Mouse (Mus musculus): ENCODE measurements around the gene Cfap298. TPM values are rescaled to one million over a fixed set of nuclear protein-coding genes. Genes with fewer than 3 reads are reported as not detected.

The Cfap298 gene
- total RNA-seq, 2 experiments from 2014 or later = 27.7 to 118 TPM

DNA sequence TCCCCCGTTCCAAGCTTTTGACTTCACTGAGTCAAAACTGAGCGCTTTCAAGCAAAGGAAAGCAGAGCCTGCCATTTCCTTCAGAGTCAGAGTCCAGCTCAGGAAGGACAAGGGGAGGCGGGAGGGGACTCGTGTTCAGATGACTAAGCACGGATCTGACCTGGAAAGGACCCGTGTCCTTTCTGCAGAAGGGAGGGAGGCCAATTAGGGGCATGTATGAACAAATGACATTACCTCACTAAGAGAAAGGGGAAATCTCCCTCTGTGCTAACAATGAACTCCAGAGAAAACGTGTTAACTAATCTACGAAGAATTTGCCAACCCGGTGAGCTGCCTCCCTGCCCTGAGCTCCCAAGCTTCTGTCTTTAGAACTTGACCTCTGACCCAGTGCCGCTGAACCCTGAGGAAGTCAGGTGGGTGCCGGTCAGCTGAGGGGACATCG lies 18.9 kb downstream of the Cfap298 start:
- peak; percentile 71 for ATAC-seq (replicated peaks; ENCODE audit: poor library complexity, severe bottlenecking)

GRCm38 (mm10) chr16:90911766-90912165 lies 23.1 kb downstream of the Cfap298 start:
- no peak for ATAC-seq (replicated peaks; ENCODE audit: poor library complexity, severe bottlenecking)

GRCm38 (mm10) chr16:90910855-90911533 lies 23.9 kb downstream of the Cfap298 start:
- ATAC-seq (replicated peaks; ENCODE audit: poor library complexity, severe bottlenecking) = no peak

DNA sequence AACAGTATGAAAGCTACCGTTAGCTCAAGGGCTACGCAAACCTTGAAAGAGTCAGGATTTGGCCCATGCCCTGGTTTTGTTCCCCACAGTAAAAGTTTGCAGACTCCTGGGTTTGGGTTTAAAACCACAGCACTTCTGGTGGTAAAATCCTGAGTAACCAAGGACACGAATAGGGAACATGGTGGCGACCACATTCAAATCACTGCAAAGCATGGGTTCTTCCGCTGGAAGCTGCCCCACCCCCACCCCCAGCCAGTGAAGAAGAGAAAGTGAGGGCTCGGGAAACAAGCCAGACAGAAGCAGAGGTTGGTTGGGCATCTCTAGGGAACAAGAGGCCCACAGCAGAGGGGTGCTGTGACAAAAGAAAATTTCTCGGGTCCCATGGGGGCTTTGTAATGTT lies 27.7 kb downstream of the Cfap298 start:
- ATAC-seq (replicated peaks; ENCODE audit: poor library complexity, severe bottlenecking) = no peak

GRCm38 (mm10) chr16:90903300-90903699 lies 31.6 kb downstream of the Cfap298 start:
- ATAC-seq (replicated peaks; ENCODE audit: poor library complexity, severe bottlenecking) = no peak

GRCm38 (mm10) chr16:90901364-90901763 lies 33.5 kb downstream of the Cfap298 start:
- ATAC-seq (replicated peaks; ENCODE audit: poor library complexity, severe bottlenecking) = no peak

GRCm38 (mm10) chr16:90899498-90899897 lies 35.4 kb downstream of the Cfap298 start:
- no peak for ATAC-seq (replicated peaks; ENCODE audit: poor library complexity, severe bottlenecking)

DNA sequence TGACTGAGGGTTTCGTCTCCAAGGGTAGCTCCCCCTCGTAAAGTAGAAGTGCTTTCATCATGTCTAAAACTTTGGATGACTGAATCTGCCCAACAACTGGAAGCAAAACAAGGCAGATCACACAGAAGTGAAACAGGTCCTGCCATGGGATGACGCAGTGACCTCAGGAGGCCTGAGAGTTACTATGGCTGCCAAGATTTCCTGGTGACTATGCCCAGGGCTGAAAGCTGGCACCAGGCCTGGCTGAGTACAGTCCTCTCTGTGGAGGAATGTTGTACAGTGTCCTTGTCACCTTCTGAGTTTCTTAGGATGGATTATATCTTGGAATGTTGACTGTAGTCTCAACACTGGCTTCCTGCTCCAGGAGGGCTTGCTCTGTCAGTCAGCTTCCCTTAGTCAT lies 37.3 kb downstream of the Cfap298 start:
- ATAC-seq (replicated peaks; ENCODE audit: poor library complexity, severe bottlenecking) = no peak

DNA sequence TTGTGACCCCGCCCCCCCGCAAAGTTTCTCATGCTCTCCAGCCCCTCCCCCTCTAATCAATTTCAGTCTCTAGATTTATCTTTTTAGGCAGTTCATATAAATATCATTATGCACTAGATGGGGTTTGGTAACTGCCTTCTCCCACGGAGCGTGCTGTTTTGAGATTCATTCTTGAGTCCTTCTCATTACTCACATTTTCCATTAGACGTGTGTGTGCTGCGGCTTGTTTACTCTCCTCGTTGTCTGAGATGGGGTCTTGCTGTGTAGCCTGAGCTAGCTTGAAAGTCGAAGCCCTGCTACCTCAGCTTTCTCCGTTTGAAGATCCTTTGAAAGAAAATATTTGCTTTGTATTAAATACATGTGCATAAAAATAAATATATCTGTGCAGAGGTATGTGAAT lies 41.1 kb downstream of the Cfap298 start:
- ATAC-seq (replicated peaks; ENCODE audit: poor library complexity, severe bottlenecking) = no peak

DNA sequence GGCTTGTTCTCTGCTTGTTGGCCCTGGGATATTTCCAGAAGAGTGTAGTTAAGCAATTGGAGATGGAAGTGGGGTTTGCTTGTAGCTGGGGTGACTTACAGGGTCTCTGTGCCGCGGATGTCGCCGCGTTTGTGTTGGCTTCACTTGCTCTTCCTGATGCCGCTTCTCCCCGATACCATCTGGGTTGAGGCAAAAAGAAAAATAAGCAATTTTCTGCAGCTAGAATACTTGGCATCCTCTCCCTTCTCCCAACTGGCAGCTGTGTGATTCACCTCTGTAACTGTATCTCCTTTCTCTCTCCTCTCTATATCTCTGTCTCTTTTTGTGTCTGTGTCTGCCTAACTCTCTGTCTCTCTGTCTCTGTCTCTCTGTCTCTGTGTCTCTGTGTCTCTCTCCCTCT lies 41.9 kb downstream of the Cfap298 start:
- no peak for ATAC-seq (replicated peaks; ENCODE audit: poor library complexity, severe bottlenecking)

DNA sequence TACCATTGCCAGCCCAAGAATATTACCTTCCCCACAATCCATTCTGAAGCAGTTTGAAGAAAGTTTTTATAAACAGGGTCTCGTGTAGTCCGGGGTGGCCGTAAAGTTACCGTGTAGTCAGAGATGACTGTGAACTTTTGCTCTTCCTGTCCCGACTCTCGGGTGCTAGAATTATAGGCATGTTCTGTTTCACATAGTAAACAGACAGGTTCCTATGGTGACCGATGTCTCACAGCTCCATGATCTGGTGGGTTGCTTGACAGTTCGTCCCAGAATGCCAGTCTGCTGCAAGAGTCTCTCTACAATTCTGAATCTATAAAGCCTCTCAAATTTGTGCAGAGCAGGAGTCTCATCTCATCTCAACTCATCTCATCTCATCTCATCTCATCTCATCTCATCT lies 42.8 kb downstream of the Cfap298 start:
- no peak for ATAC-seq (replicated peaks; ENCODE audit: poor library complexity, severe bottlenecking)

DNA sequence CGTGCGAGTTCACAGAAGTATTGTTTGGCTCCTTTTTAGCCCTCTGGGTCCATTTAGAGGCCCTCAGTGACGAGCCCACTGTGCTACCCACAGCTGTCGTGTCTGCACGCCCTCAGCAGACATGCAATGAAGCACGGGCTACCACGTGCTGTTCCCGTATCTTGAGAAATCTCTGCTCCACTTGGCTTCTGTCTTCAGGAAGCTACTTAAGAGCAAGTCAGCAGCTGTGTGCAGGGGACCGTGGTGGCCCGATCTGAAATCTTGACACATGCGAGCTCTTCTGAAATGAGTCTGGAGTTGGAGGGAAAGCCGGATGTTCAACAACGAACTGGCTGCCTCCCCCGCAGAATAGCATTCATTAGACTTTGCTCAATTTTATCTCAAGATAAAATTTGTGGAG lies 43.3 kb downstream of the Cfap298 start:
- no peak for ATAC-seq (replicated peaks; ENCODE audit: poor library complexity, severe bottlenecking)

- no peak for ATAC-seq (replicated peaks; ENCODE audit: poor library complexity, severe bottlenecking)
Measured at GRCm38 (mm10) chr16:90890683-90891082, 44.2 kb downstream of the Cfap298 start.

DNA sequence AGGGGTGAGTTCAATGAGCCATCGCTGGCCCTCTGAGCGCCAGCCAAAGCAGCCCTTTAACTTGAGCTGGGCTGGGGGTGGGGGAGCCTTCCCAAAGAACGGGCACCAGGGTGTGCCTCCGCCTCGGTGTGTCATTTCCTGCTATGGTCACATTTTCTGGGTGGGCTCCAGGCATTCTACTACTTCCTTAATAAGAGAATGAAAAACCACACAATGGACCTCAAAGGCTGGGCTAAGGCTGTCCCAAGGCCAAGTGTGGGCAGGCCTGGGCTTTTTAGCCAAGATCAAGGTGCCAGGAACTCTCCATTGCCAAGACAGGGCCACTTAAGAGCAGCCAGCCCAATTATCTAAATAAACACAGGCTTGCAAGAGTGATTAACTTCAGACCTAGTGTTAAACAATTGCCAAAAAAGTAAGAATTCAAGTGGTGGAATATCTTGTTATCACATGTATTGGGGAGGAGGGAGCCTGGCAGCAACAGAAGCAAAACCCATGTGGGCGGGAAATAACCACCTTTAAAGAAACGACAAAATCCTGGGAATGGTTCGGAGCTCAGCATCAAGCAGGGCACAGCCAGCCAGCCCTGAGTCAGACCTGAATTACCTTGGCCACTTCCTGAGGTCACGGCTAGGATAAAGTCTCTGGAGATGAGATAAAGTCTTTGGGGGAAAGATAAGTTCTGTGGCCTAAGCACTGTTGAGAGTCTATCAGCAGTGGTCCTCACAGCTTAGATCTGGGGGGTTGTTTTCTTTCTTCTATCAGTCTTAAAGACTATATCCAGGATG lies 48.9 kb downstream of the Cfap298 start:
- ATAC-seq (replicated peaks; ENCODE audit: poor library complexity, severe bottlenecking) = peak; percentile 78

DNA sequence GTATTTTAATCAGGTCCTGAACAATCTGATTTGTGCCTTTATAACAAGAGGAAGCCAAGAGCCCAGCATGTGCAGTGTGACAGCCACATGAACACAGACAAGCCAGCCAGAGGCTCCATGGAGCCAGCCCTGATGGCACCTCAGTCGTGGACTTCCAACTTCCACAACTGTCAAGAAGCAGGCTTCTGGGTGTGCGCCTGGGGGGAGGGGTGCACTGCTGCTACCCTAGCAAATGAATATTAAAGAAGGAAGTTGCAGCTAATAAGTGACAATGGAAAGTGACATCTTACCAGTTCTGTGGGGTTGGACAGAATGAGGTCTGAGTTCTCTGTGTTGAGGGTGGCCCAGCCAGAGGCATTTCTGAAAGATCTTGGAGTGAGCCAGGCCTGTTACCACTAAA lies 49.6 kb downstream of the Cfap298 start:
- peak; percentile 65 for ATAC-seq (replicated peaks; ENCODE audit: poor library complexity, severe bottlenecking)

GRCm38 (mm10) chr16:90882501-90882977 lies 52.4 kb downstream of the Cfap298 start:
- ATAC-seq (replicated peaks; ENCODE audit: poor library complexity, severe bottlenecking) = no peak

DNA sequence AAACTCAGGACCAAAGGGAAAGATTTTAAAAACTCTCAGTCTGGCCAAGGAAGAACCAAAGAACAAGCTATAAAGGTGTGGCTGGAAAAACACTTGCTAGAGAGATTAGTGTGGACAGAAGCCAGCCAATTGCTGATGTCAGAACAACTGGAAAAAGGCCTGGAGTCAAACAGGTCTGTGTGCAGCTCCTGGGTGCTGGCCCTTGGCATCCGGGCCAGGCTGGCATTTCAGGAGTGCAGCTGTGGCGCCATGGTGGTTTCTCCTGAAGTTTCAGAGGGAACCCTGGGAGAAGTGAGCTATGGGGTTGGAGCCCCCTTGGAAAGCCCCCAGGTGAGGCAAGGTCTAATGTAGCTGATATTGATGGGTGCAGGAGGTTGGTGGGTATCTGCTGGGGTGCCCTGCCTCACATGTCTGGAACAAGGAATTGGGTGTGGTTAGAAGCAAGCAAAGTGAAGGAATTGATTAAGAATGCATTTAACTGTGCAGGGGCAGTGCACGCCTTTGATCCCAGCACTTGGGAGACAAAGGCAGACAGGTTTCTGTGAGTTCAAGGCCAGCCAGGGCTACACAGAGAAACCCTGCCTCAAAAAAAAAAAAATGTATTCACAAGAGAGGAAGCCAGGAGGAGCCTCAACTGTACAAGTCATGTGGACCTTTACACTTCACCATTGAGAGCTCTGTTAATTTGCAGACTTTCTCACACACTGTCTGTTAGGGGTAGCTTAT lies 56.6 kb downstream of the Cfap298 start:
- ATAC-seq (replicated peaks; ENCODE audit: poor library complexity, severe bottlenecking) = no peak

All from granulocyte monocyte progenitor cell, adult 5-6 weeks (primary cell).